Mouse (Mus musculus) heart, adult 2 months (tissue): ENCODE results near the gene Gusb. TPM values are rescaled to one million over a fixed set of nuclear protein-coding genes. Genes with fewer than 3 reads are reported as not detected.

Experiments
- DNase-seq, 2 experiments: peaks; one replicate each; pipeline ENCODE4 v3.0.0; 2021
- H3K27ac ChIP-seq: fragments of 200-600 bp; 2 replicates; pipeline ENCODE4 v1.8.1; 2022
- H3K27me3 ChIP-seq: fragments of 200-500 bp; 2 replicates; pipeline ENCODE4 v1.6.1; 2012; ENCODE audit warnings: mild to moderate bottlenecking, low read length, inconsistent platforms, mixed read lengths; ENCODE audit not compliant: control insufficient read depth, insufficient read depth
- H3K36me3 ChIP-seq: fragments of 200-500 bp; 2 replicates; pipeline ENCODE4 v1.6.1; 2012; ENCODE audit warnings: low read length, inconsistent platforms; ENCODE audit not compliant: control insufficient read depth, insufficient read depth
- H3K4me1 ChIP-seq: fragments of 200-500 bp; 2 replicates; pipeline ENCODE4 v1.6.1; 2011; ENCODE audit warnings: low read length; ENCODE audit not compliant: control insufficient read depth, insufficient read depth
- H3K4me3 ChIP-seq: fragments of 200-600 bp; 2 replicates; pipeline ENCODE4 v1.8.1; 2022
- H3K79me2 ChIP-seq: fragments of 200-500 bp; replicated peaks from 2 replicates; pipeline ENCODE4 v1.6.1; 2012; ENCODE audit warnings: mild to moderate bottlenecking, inconsistent platforms, low read length, moderate library complexity, mixed read lengths; ENCODE audit not compliant: control insufficient read depth, insufficient read depth
- H3K9ac ChIP-seq: fragments of 200-500 bp; 2 replicates; pipeline ENCODE4 v1.6.1; 2012; ENCODE audit warnings: low read depth, mild to moderate bottlenecking, control low read depth, inconsistent platforms, low read length, mixed read lengths
- CTCF ChIP-seq: fragments of 200-600 bp; IDR thresholded peaks from 2 replicates; pipeline ENCODE4 v1.8.1; 2022; ENCODE audit warnings: antibody characterized with exemption, mild to moderate bottlenecking, moderate library complexity
- EP300 ChIP-seq: fragments of 200-500 bp; IDR thresholded peaks from 2 replicates; pipeline ENCODE4 v1.6.1; 2011; ENCODE audit warnings: low read depth, low read length, control low read depth; ENCODE audit not compliant: insufficient read depth
- POLR2A ChIP-seq: fragments of 200-500 bp; IDR thresholded peaks from 2 replicates; pipeline ENCODE4 v1.6.1; 2011; ENCODE audit warnings: mild to moderate bottlenecking, low read depth, low read length, control low read depth; ENCODE audit not compliant: insufficient read depth
- WGBS: fragments of 180-500 bp; shearing (Covaris S2); methylation state at CpG from one replicate; pipeline ENCODE4 v1.1.7; 2018; 5-methylcytosine and 5-hydroxymethylcytosine counted together
- intact Hi-C: fragments of 180-260 bp; cut with DNase I; formaldehyde crosslinking; loops from one replicate; pipeline ENCODE4 v1.15.1; 2025
- polyA plus RNA-seq: library from polyadenylated mRNA; depleted of rRNA; stranded (reverse); fragments of >200 nt; gene quantifications from 2 replicates; pipeline ENCODE4 v1.2.3, GENCODE M21; 2012
- total RNA-seq, 2 experiments: library from RNA; stranded (reverse); gene quantifications; 2 replicates each; pipeline ENCODE4 v1.2.3; 2021

The Gusb gene
- total and polyA plus RNA-seq, 3 experiments, result 12.8 to 17.9 (median 13.0) TPM

DNA sequence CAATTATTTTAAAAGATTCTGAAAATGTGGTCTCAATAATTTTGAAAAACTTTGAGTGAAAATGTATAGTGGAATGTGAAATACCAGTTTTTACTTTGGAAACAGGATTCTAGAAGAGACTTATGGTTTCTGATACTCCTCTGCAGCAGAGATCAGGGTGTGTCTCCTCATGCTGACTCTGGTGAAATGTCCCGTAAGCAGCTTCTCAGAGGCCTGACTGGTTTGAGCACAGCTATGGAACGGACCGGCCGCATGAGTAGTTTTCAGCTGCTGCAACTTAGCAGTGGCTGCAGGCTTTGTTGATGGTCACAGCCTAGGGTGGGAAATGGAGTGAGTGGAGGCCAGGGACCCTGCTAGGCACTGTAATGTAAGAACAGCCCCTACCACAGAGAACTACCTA, 25.1 kb downstream of the Gusb start:
- TF ChIP-seq POLR2A (no peak), CTCF (no peak), EP300 (no peak)
- Histone ChIP-seq H3K27ac (no peak overlapping the region), H3K79me2 (no peaks in the 10 kb centered on the region; the same call in 1 of the 2 replicates), H3K9ac (no peak overlapping the region), H3K27me3 (no peaks in the 10 kb centered on the region), H3K36me3 (no peaks in the 10 kb centered on the region), H3K4me3 (no peak overlapping the region), H3K4me1 (no peaks in the 10 kb centered on the region; the same call in 1 of the 2 replicates)
- intact Hi-C loops, result no loop called here
- WGBS, result 93% methylated on average over 4 of the region's 4 CpGs
- DNase-seq, result no peak

DNA sequence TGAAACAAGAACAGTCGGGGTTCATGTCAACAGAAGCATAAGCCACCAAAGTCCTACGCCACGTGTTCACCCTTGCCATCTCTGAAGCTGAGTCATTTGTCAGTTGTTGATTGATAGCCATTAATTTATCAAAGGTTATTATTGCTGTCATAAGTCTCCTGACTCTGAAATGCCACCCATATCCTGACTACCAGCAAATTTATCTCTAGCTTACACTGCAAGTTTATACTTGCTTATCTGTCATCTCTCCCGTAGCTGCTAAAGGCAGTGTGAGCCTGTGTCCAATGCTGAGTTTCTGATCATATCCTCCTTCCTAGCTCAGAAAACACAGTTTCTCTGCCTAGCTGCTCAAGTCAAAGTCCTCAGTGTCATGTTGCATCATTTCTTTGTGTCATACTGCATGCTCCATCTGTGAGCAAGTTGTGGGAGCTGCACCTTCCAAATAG, 28.0 kb downstream of the Gusb start:
- WGBS, result 87% methylated on average over 4 of the region's 4 CpGs
- DNase-seq, result no peak
- no peak overlapping the region for H3K4me3 ChIP-seq
- H3K36me3 ChIP-seq, result no peaks in the 10 kb centered on the region
- intact Hi-C loops, result no loop called here
- no peak overlapping the region for H3K27ac ChIP-seq
- H3K79me2 ChIP-seq, result no peaks in the 10 kb centered on the region; the same call in 1 of the 2 replicates
- H3K27me3 ChIP-seq, result no peaks in the 10 kb centered on the region
- TF ChIP-seq POLR2A (no peak), CTCF (no peak)
- no peak overlapping the region for H3K9ac ChIP-seq
- H3K4me1 ChIP-seq, result no peaks in the 10 kb centered on the region; the same call in 1 of the 2 replicates

DNA sequence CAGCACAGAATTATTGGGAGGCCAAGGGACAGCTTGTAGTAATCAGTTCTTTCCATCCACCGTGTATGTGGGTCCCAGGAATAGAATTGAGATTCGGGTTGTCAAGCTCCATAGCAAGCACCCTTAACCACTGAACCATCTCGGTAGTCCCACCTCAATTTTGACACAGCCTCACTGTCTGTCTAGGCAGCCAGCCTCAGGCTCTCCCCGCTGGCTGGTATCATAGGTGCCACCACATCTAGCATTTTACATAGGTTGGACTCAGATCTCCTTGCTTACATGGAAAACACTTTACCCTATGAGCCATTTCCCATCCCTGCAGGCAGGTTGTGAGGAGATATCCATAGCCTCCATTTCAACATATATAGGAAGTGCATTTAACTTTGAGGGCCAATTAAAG, 28.5 kb downstream of the Gusb start:
- Histone ChIP-seq H3K27me3 (no peaks in the 10 kb centered on the region), H3K9ac (no peak overlapping the region), H3K36me3 (no peaks in the 10 kb centered on the region), H3K4me1 (no peaks in the 10 kb centered on the region; the same call in 1 of the 2 replicates), H3K27ac (no peak overlapping the region), H3K4me3 (no peak overlapping the region), H3K79me2 (no peaks in the 10 kb centered on the region; the same call in 1 of the 2 replicates)
- TF ChIP-seq CTCF (no peak), EP300 (no peak), POLR2A (no peak)
- intact Hi-C loops, result no loop called here
- 82% methylated on average over 4 of the region's 4 CpGs for WGBS
- DNase-seq, result no peak

DNA sequence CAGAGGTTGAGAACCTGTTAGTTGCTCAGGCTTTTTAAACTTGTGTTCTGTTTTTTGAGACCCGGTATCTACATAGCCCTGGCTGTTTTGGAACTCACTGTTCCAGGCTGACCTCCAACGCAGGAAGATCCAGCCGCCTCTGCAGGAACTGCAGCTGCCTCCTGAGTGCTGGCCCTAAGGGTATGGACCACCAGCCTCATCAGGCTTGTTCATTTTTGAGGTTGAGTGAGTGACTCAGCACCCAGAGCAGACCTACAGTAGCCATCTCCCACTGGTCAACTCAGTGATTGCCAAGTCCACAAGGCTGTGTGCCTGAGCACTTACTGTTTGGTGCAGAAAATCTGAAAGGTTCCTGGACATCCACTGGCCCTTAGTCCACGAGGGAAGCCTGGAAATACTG, 31.4 kb downstream of the Gusb start:
- DNase-seq, result no peak

DNA sequence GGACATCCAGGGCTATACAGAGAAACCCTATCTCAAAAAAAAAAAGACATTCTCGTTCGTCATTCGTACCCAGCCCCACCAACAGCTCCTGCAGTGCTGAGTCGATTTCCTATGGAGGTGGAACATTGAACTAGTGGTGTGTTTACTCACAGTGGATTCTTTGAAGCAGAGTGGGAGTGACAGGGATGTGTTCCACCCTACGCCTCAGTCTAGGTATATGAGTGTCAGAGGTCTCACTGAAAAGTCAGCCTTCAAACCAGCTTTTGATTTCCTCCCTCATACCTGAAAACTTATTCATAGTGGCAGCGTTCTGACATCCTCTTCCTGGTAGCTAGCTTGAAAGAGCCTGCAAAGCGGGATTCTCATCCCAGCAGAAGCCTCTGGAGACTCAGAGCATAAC, 34.4 kb downstream of the Gusb start:
- H3K4me3 ChIP-seq, result no peak overlapping the region
- no peaks in the 10 kb centered on the region for H3K36me3 ChIP-seq
- WGBS, result 68% methylated on average over 7 of the region's 7 CpGs
- H3K27ac ChIP-seq, result no peak overlapping the region
- H3K79me2 ChIP-seq, result no peaks in the 10 kb centered on the region
- DNase-seq, result no peak
- H3K27me3 ChIP-seq, result no peaks in the 10 kb centered on the region
- no peaks in the 10 kb centered on the region for H3K4me1 ChIP-seq
- intact Hi-C loops, result no loop called here
- TF ChIP-seq EP300 (no peak), POLR2A (no peak), CTCF (no peak)
- no peak overlapping the region for H3K9ac ChIP-seq

More for the DNA sequence above, 31.4 kb downstream of the Gusb start:
- no peak overlapping the region for H3K27ac ChIP-seq
- H3K36me3 ChIP-seq, result no peaks in the 10 kb centered on the region
- no peak overlapping the region for H3K9ac ChIP-seq
- WGBS, result 65% methylated on average over 4 of the region's 4 CpGs
- H3K79me2 ChIP-seq, result no peaks in the 10 kb centered on the region; the same call in 1 of the 2 replicates
- H3K27me3 ChIP-seq, result no peaks in the 10 kb centered on the region
- TF ChIP-seq POLR2A (no peak), EP300 (no peak), CTCF (no peak)
- intact Hi-C loops, result no loop called here
- H3K4me1 ChIP-seq, result no peaks in the 10 kb centered on the region
- H3K4me3 ChIP-seq, result no peak overlapping the region

DNA sequence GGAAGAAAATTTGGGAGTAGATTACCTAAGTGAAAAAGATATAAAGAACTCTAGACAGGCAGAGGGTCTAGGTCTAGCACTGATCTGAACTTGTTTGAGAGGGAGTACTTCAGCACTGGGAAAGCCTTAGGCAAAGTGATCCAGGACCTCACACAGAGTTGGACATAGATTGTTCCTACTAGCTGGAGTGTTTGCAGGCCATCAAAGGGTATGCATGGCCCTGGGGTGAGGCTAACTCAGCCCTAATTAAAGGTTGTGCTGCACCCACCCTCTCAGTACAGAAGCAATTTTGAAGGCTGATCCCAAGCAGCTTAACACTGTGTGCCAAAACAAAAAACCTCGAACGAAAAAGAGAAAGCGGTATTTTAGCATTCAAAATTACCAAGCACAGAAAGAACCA, 36.4 kb downstream of the Gusb start:
- intact Hi-C loops, result no loop called here
- no peak for DNase-seq
- H3K27ac ChIP-seq, result no peak overlapping the region

More for the DNA sequence above, 36.4 kb downstream of the Gusb start:
- 84% methylated on average over 3 of the region's 3 CpGs for WGBS
- TF ChIP-seq POLR2A, result no peak
- no peak for TF ChIP-seq CTCF
- no peak for TF ChIP-seq EP300
- Histone ChIP-seq H3K27me3 (no peaks in the 10 kb centered on the region), H3K79me2 (no peaks in the 10 kb centered on the region), H3K4me3 (no peak overlapping the region), H3K9ac (no peak overlapping the region), H3K36me3 (no peaks in the 10 kb centered on the region), H3K4me1 (no peaks in the 10 kb centered on the region)
